Mouse (Mus musculus) naive thymus-derived CD4-positive, alpha-beta T cell, adult 5 months (primary cell): Measurements from ENCODE around the gene Gm8362. TPM values are rescaled to one million over a fixed set of nuclear protein-coding genes. Genes with fewer than 3 reads are reported as not detected.

Experiments used
- polyA plus RNA-seq: library from polyadenylated mRNA; unstranded; fragments of 100-300 nt; shearing (Covaris generic); gene quantifications from one replicate; pipeline ENCODE4 v1.2.1, GENCODE M21; 2017

Gm8362 gene
- not detected for polyA plus RNA-seq

GRCm38 (mm10) chr14:6774311-6774710 is at the start of gene Gm8362:
Gene Gm8362 (minus strand): TSS chr14:6774411.

GRCm38 (mm10) chr14:6742232-6742631 is 32.0 kb downstream of the Gm8362 start, which contains the start of gene Gm3636:
Gene Gm3636 (minus strand): TSS chr14:6742332.

GRCm38 (mm10) chr14:6720151-6720550 is 54.1 kb downstream of the Gm8362 start, which contains the start of gene Gm8050:
Gene Gm8050 (minus strand): TSS chr14:6720251.

Other genes starting within 250 kb of the Gm8362 start
- gene Gm8356, start 237.1 kb downstream of the Gm8362 start, polyA plus RNA-seq: not detected
- not detected for gene Gm3629, start 183.8 kb downstream of the Gm8362 start, polyA plus RNA-seq
- gene Gm3460, start 152.0 kb downstream of the Gm8362 start, polyA plus RNA-seq: not detected
- not detected for gene Gm10251, start 90.2 kb downstream of the Gm8362 start, polyA plus RNA-seq
- gene Gm8050, start 54.2 kb downstream of the Gm8362 start, polyA plus RNA-seq: not detected
- gene Gm3636, start 32.1 kb downstream of the Gm8362 start, polyA plus RNA-seq: 1.5 TPM
- gene Gm3642, start 65.9 kb upstream of the Gm8362 start, polyA plus RNA-seq: not detected
- gene Gm3667, start 115.6 kb upstream of the Gm8362 start, polyA plus RNA-seq: not detected
- gene Gm6356, start 199.4 kb upstream of the Gm8362 start, polyA plus RNA-seq: not detected